Mouse (Mus musculus) stomach, postnatal 0 days (tissue): ENCODE results near the gene Kalrn. TPM values are rescaled to one million over a fixed set of nuclear protein-coding genes. Genes with fewer than 3 reads are reported as not detected.

Source experiments
- ATAC-seq: fragments of 200-750 bp; cut with Nextera tagmentation; 2 replicates; pipeline ENCODE4 v1.8.0; 2017; ENCODE audit not compliant: low FRiP score, low TSS enrichment
- DNase-seq: peaks from one replicate; pipeline ENCODE4 v3.0.0-alpha.2; 2016; ENCODE audit warnings: low spot score
- H3K27ac ChIP-seq: fragments of 300-500 bp; sonication (generic); replicated peaks from 2 replicates; pipeline ENCODE4 v1.5.1; 2014; ENCODE audit warnings: mild to moderate bottlenecking, control low read depth
- H3K27me3 ChIP-seq: fragments of 300-500 bp; sonication (generic); 2 replicates; pipeline ENCODE4 v1.6.1; 2014; ENCODE audit warnings: low read length; ENCODE audit not compliant: control insufficient read depth, insufficient read depth
- H3K36me3 ChIP-seq: fragments of 300-500 bp; sonication (generic); 2 replicates; pipeline ENCODE4 v1.6.1; 2014; ENCODE audit warnings: low read length, mixed read lengths; ENCODE audit not compliant: control insufficient read depth, insufficient read depth
- H3K4me1 ChIP-seq: fragments of 300-500 bp; sonication (generic); replicated peaks from 2 replicates; pipeline ENCODE4 v1.6.1; 2014; ENCODE audit warnings: antibody characterized with exemption; ENCODE audit not compliant: control insufficient read depth, insufficient read depth
- H3K4me2 ChIP-seq: fragments of 300-500 bp; sonication (generic); replicated peaks from 2 replicates; pipeline ENCODE4 v1.6.1; 2014; ENCODE audit warnings: low read depth, mild to moderate bottlenecking, control low read depth, moderate library complexity
- H3K4me3 ChIP-seq: fragments of 300-500 bp; sonication (generic); 2 replicates; pipeline ENCODE4 v1.5.1; 2014; ENCODE audit warnings: low read depth, low read length, control low read depth
- H3K9ac ChIP-seq: fragments of 300-500 bp; sonication (generic); 2 replicates; pipeline ENCODE4 v1.6.1; 2014; ENCODE audit warnings: mild to moderate bottlenecking, low read length, control low read depth, mixed read lengths
- H3K9me3 ChIP-seq: fragments of 300-500 bp; sonication (generic); 2 replicates; pipeline ENCODE4 v1.6.1; 2016; ENCODE audit warnings: low read length; ENCODE audit not compliant: control insufficient read depth
- CTCF ChIP-seq: IDR thresholded peaks from 2 replicates; pipeline ENCODE4 v1.5.1; 2016; ENCODE audit warnings: antibody characterized with exemption, low read depth, mild to moderate bottlenecking, moderate library complexity
- EP300 ChIP-seq: optimal IDR thresholded peaks from 2 replicates; pipeline ENCODE3; 2016; ENCODE audit warnings: antibody characterized with exemption
- WGBS: fragments of 180-500 bp; shearing (Covaris S2); extraction: QIAGEN DNeasy Blood & Tissue Kit; methylation state at CpG from one replicate; pipeline ENCODE4 v1.1.7; 2014; 5-methylcytosine and 5-hydroxymethylcytosine counted together
- polyA plus RNA-seq: library from polyadenylated mRNA; unstranded; fragments of >200 nt; fragmentation: Nextera tagmentation; extraction: Ambion mirVana; gene quantifications from 2 replicates; pipeline ENCODE4 v1.2.1, GENCODE M21; 2015

Gene Kalrn
- polyA plus RNA-seq, 1 experiment from 2014 or later = 14.4 TPM

- H3K36me3 ChIP-seq = no peaks in the 10 kb centered on the region
- no peaks in the 10 kb centered on the region for H3K4me1 ChIP-seq
- no peak overlapping the region for H3K9ac ChIP-seq
- H3K4me3 ChIP-seq = no peak overlapping the region
- H3K27ac ChIP-seq = no peak overlapping the region
- H3K4me2 ChIP-seq = no peak overlapping the region
- WGBS = 84% methylated on average over 6 of the region's 6 CpGs
- TF ChIP-seq EP300 (no peak), CTCF (no peak)
- H3K9me3 ChIP-seq = no peaks in the 10 kb centered on the region
- no peak for DNase-seq
- no peaks in the 10 kb centered on the region for H3K27me3 ChIP-seq
- ATAC-seq = no peak
Measured at GRCm38 (mm10) chr16:33985372-33985771, 588.0 kb downstream of the Kalrn start.

- no peaks in the 10 kb centered on the region for H3K4me1 ChIP-seq
- H3K9me3 ChIP-seq = no peaks in the 10 kb centered on the region
- H3K9ac ChIP-seq = no peak overlapping the region
- ATAC-seq (no peak), DNase-seq (no peak)
- no peaks in the 10 kb centered on the region for H3K36me3 ChIP-seq
- no peak for TF ChIP-seq EP300
- H3K27ac ChIP-seq = no peak overlapping the region
- no peaks in the 10 kb centered on the region for H3K27me3 ChIP-seq
- no peak overlapping the region for H3K4me2 ChIP-seq
- no peak overlapping the region for H3K4me3 ChIP-seq
- WGBS = 97% methylated on average over 6 of the region's 6 CpGs
Measured at GRCm38 (mm10) chr16:33983712-33984111, 589.6 kb downstream of the Kalrn start.

- no peak overlapping the region for H3K27ac ChIP-seq
- ATAC-seq = peak; percentile 47; the same call in 1 of the 2 replicates
- H3K36me3 ChIP-seq = no peaks in the 10 kb centered on the region
- WGBS = 47% methylated on average over 2 of the region's 2 CpGs
- no peak overlapping the region for H3K4me3 ChIP-seq
- TF ChIP-seq CTCF (no peak), EP300 (no peak)
- no peak for DNase-seq
- no peak overlapping the region for H3K9ac ChIP-seq
- H3K4me1 ChIP-seq = no peaks in the 10 kb centered on the region
- H3K27me3 ChIP-seq = no peaks in the 10 kb centered on the region
- no peak overlapping the region for H3K4me2 ChIP-seq
- no peaks in the 10 kb centered on the region for H3K9me3 ChIP-seq
Measured at GRCm38 (mm10) chr16:33979855-33980254, 593.5 kb downstream of the Kalrn start.

- Histone ChIP-seq H3K4me2 (peak overlapping the region; percentile 92), H3K27me3 (no peaks in the 10 kb centered on the region), H3K36me3 (no peaks in the 10 kb centered on the region), H3K9me3 (no peaks in the 10 kb centered on the region), H3K4me1 (no peaks in the 10 kb centered on the region), H3K27ac (peak overlapping the region; percentile 82; the same call in 1 of the 2 replicates), H3K9ac (peak overlapping the region; percentile 76), H3K4me3 (peak overlapping the region; percentile 75)
- ATAC-seq (no peak; the same call in 1 of the 2 replicates), DNase-seq (no peak)
- TF ChIP-seq CTCF (no peak), EP300 (no peak)
- WGBS = 52% methylated on average over 2 of the region's 2 CpGs
Measured at GRCm38 (mm10) chr16:33967283-33967640, 606.1 kb downstream of the Kalrn start.

GRCm38 (mm10) chr16:33966538-33967282 is 606.6 kb downstream of the Kalrn start, which contains the start of gene Umps:
TSS of gene Umps (minus strand) at chr16:33967038.
- peak within 1 kb of the TSS; percentile 76 for H3K9ac ChIP-seq
- peak within 1 kb of the TSS; percentile 75 for H3K4me3 ChIP-seq
- ATAC-seq = peak; percentile 77
- peak; percentile 85 for DNase-seq
- peaks cover 3% of the 10 kb centered on the region for H3K36me3 ChIP-seq
- no peaks in the 10 kb centered on the region for H3K9me3 ChIP-seq
- peak within 1 kb of the TSS; percentile 92 for H3K4me2 ChIP-seq
- H3K4me1 ChIP-seq = no peaks in the 10 kb centered on the region
- peak within 1 kb of the TSS; percentile 82 for H3K27ac ChIP-seq
- H3K27me3 ChIP-seq = no peaks in the 10 kb centered on the region
- WGBS = under 1% methylated on average over 44 of the region's 44 CpGs
- TF ChIP-seq CTCF = no peak
- no peak for TF ChIP-seq EP300

- WGBS = 4% methylated on average over 15 of the region's 15 CpGs
- Histone ChIP-seq H3K9ac (peak overlapping the region; percentile 76), H3K36me3 (peaks cover 4% of the 10 kb centered on the region), H3K27ac (peak overlapping the region; percentile 82), H3K4me2 (peak overlapping the region; percentile 92), H3K27me3 (no peaks in the 10 kb centered on the region), H3K4me1 (no peaks in the 10 kb centered on the region), H3K4me3 (peak overlapping the region; percentile 75), H3K9me3 (no peaks in the 10 kb centered on the region)
- no peak for DNase-seq
- TF ChIP-seq EP300 (no peak), CTCF (no peak)
- ATAC-seq = peak; percentile 37
Measured at GRCm38 (mm10) chr16:33965878-33966537, 607.3 kb downstream of the Kalrn start.
